Mouse (Mus musculus): Measurements from ENCODE around the gene Nmd3.

Gene Nmd3

DNA sequence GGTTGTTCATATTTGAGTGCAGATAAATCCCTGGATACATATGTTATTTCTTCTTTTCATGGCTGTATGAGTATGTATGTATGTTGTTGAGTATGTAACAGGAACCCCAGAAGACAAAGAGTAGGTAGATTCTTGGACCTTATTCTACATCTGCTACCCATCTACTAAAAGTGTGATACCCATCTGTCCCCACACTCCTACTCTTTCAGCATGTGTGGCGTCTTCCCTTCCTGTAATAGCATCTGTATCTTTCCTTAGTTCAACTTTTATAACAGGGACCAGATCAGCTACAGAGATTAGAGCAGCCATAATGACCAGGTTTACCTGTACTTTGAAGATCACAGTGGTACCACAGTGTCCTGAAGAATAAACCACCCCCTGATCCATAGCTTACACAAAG lies 81.4 kb downstream of the Nmd3 start:
- Histone ChIP-seq H3K4me3 (replicated peaks; ENCODE audit: low read length) (no peak overlapping the region), H3K36me3 (ENCODE audit: insufficient read depth, low read length) (no peaks in the 10 kb centered on the region), H3K9me3 (ENCODE audit: low read length) (no peaks in the 10 kb centered on the region), H3K4me1 (replicated peaks; ENCODE audit: low read depth, low read length) (no peaks in the 10 kb centered on the region), H3K27me3 (ENCODE audit: insufficient read depth, low read length) (no peaks in the 10 kb centered on the region)
- TF ChIP-seq CTCF (conservative IDR thresholded peaks at IDR 0.05; ENCODE audit: low read length) (no peak), NANOG (IDR thresholded peaks at IDR 0.05; ENCODE audit: borderline replicate concordance, low read length) (no peak), POU5F1 (IDR thresholded peaks at IDR 0.05; ENCODE audit: borderline replicate concordance, low read length) (no peak)
